Mouse (Mus musculus) erythroblast, embryonic 14.5 days (primary cell): ENCODE measurements around the gene Rhobtb1.

Experiments
- GATA1 ChIP-seq: IDR thresholded peaks from 2 replicates; pipeline ENCODE4 v1.6.1; 2012; ENCODE audit warnings: low read length, inconsistent platforms, mixed read lengths
- TAL1 ChIP-seq: IDR thresholded peaks from 3 replicates; pipeline ENCODE4 v1.6.1; 2012; ENCODE audit warnings: low read length, inconsistent platforms, mixed read lengths

GRCm38 (mm10) chr10:69224276-69224675 is 73.0 kb downstream of the Rhobtb1 start:
- no peak for TF ChIP-seq GATA1
- TF ChIP-seq TAL1, result no peak
